Mouse (Mus musculus): ENCODE data around the gene Nxnl2. TPM values are rescaled to one million over a fixed set of nuclear protein-coding genes. Genes with fewer than 3 reads are reported as not detected.
"Not testable (repeated sequence)": the region's sequence is repeated elsewhere in the genome, so short reads cannot be mapped to it uniquely, and the experiment has no call there.

Gene Nxnl2
- total and polyA plus RNA-seq, 2 experiments: 0.06 to 0.09 TPM

DNA sequence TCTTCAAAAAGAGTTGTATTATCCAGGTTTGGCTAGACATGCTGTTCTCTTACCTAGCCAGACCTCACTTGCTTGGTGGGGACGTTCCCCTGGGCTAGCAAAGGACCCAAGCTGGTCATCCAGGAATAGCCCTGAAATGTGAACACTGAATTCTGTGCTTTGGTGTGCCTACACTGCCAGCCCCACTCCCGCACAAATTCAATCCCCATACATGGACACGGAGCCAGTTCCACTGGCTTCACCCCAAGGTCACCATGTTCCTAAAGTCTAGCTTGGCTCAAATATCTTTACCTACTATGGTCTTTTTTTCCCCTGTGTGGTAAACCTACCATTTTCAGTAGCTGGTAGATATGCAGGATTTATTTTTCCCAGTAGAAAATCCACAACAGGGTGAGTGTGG lies 26.9 kb downstream of the Nxnl2 start:
- Histone ChIP-seq H3K27ac (replicated peaks; ENCODE audit: insufficient read depth, low read depth, low read length) (no peak overlapping the region), H3K27me3 (ENCODE audit: control insufficient read depth, insufficient read depth, low read length) (peaks cover 3% of the 10 kb centered on the region), H3K36me3 (ENCODE audit: control insufficient read depth, insufficient read depth, low read length) (no peaks in the 10 kb centered on the region), H3K4me3 (ENCODE audit: insufficient read depth, low read depth, low read length) (no peak overlapping the region), H3K79me2 (ENCODE audit: control insufficient read depth, insufficient read depth, low read length) (no peaks in the 10 kb centered on the region), H3K4me1 (ENCODE audit: control insufficient read depth, insufficient read depth, low read length) (no peaks in the 10 kb centered on the region), H3K9ac (ENCODE audit: low read depth, low read length) (no peak overlapping the region)
- 76% methylated on average over 3 of the region's 3 CpGs for WGBS
- TF ChIP-seq POLR2A (IDR thresholded peaks at IDR 0.05; ENCODE audit: extremely low read depth, insufficient read depth, low read length) (no peak), CTCF (IDR thresholded peaks at IDR 0.05; ENCODE audit: low read depth, low read length) (no peak)
- DNase-seq (ENCODE audit: extremely low read depth, low read depth, low spot score): no peak

GRCm38 (mm10) chr13:51198186-51198585 lies 27.4 kb downstream of the Nxnl2 start:
- peak; percentile 3 for DNase-seq (ENCODE audit: extremely low read depth, low read depth, low spot score)
- peaks cover 3% of the 10 kb centered on the region for H3K27me3 ChIP-seq (ENCODE audit: control insufficient read depth, insufficient read depth, low read length)
- no peaks in the 10 kb centered on the region for H3K36me3 ChIP-seq (ENCODE audit: control insufficient read depth, insufficient read depth, low read length)
- no peak overlapping the region for H3K4me3 ChIP-seq (ENCODE audit: insufficient read depth, low read depth, low read length)
- no peaks in the 10 kb centered on the region for H3K79me2 ChIP-seq (ENCODE audit: control insufficient read depth, insufficient read depth, low read length)
- no peak for TF ChIP-seq POLR2A (IDR thresholded peaks at IDR 0.05; ENCODE audit: extremely low read depth, insufficient read depth, low read length)
- H3K9ac ChIP-seq (ENCODE audit: low read depth, low read length): no peak overlapping the region
- H3K4me1 ChIP-seq (ENCODE audit: control insufficient read depth, insufficient read depth, low read length): no peaks in the 10 kb centered on the region
- 75% methylated on average over 5 of the region's 5 CpGs for WGBS
- no peak overlapping the region for H3K27ac ChIP-seq (replicated peaks; ENCODE audit: insufficient read depth, low read depth, low read length)

DNA sequence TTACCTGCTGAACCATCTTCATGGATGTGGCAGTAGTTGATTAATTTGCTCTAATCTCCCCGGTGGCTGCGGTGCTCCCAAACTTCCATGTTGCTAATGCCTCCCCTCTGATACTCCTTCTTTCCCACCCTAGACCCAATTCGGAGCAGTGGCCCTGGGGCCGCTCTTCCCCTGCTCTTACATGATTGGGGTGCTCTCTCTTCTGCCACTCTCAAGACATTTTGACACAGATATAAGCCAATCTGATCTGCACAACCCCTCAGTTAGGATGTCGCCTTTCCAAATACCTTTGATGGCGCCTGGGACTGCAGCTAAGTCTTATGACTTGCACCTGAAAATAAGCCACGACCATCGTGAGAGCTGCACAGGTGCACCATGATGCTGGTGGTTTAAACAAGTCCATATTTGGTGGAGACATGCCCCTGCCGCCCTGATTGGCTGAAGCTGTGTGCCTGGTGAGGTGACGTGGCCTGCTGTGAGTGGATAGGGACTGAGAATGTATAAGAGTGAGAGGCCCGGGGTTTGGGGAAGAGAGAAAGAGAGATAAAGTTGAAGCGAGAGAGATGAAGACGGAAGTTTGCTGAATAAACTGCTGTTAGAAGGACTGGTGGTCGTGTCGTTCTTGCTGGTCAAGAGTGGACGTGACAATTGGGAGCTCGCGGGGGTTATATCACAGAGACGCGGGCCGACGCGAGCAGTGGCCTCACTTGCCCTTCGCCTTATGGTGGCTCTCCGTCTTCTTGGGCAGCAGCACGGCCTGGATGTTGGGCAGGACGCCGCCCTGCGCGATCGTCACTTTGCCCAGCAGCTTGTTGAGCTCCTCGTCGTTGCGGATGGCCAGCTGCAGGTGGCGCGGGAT lies 31.4 kb downstream of the Nxnl2 start:
- not testable (repeated sequence) for H3K27me3 ChIP-seq (ENCODE audit: control insufficient read depth, insufficient read depth, low read length); H3K4me3 ChIP-seq (ENCODE audit: insufficient read depth, low read depth, low read length); H3K9ac ChIP-seq (ENCODE audit: low read depth, low read length); H3K79me2 ChIP-seq (ENCODE audit: control insufficient read depth, insufficient read depth, low read length); H3K4me1 ChIP-seq (ENCODE audit: control insufficient read depth, insufficient read depth, low read length); DNase-seq (ENCODE audit: extremely low read depth, low read depth, low spot score); H3K27ac ChIP-seq (replicated peaks; ENCODE audit: insufficient read depth, low read depth, low read length); H3K36me3 ChIP-seq (ENCODE audit: control insufficient read depth, insufficient read depth, low read length)
- WGBS: 45% methylated on average over 32 of the region's 36 CpGs

DNA sequence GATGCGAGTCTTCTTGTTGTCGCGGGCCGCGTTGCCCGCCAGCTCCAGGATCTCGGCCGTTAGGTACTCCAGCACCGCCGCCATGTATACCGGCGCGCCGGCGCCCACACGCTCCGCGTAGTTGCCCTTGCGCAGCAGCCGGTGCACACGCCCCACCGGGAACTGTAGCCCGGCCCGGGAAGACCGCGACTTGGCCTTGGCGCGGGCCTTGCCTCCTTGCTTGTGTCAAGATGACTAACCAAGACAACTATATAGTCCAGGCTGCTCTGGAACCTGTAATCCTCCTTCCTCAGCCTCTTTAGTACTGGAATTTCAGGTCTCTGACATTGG lies 32.0 kb downstream of the Nxnl2 start:
- 0 out of 2 replicates have a peak, but pooled peaks have one; percentile 16 for TF ChIP-seq CTCF (IDR thresholded peaks at IDR 0.05; ENCODE audit: low read depth, low read length)
- not testable (repeated sequence) for H3K27ac ChIP-seq (replicated peaks; ENCODE audit: insufficient read depth, low read depth, low read length); H3K36me3 ChIP-seq (ENCODE audit: control insufficient read depth, insufficient read depth, low read length); H3K79me2 ChIP-seq (ENCODE audit: control insufficient read depth, insufficient read depth, low read length); DNase-seq (ENCODE audit: extremely low read depth, low read depth, low spot score); H3K4me1 ChIP-seq (ENCODE audit: control insufficient read depth, insufficient read depth, low read length); H3K9ac ChIP-seq (ENCODE audit: low read depth, low read length); H3K27me3 ChIP-seq (ENCODE audit: control insufficient read depth, insufficient read depth, low read length)
- 0 out of 2 replicates have a peak overlapping the region, but pooled peaks have one; percentile 30 for H3K4me3 ChIP-seq (ENCODE audit: insufficient read depth, low read depth, low read length)
- WGBS: 7% methylated on average over 28 of the region's 28 CpGs

- 95% methylated on average over 8 of the region's 8 CpGs for WGBS
- no peak for DNase-seq (ENCODE audit: extremely low read depth, low read depth, low spot score)
- Histone ChIP-seq H3K9ac (ENCODE audit: low read depth, low read length) (no peak overlapping the region), H3K79me2 (ENCODE audit: control insufficient read depth, insufficient read depth, low read length) (no peaks in the 10 kb centered on the region), H3K27ac (replicated peaks; ENCODE audit: insufficient read depth, low read depth, low read length) (no peak overlapping the region), H3K4me3 (ENCODE audit: insufficient read depth, low read depth, low read length) (no peak overlapping the region), H3K36me3 (ENCODE audit: control insufficient read depth, insufficient read depth, low read length) (no peaks in the 10 kb centered on the region), H3K4me1 (ENCODE audit: control insufficient read depth, insufficient read depth, low read length) (no peaks in the 10 kb centered on the region), H3K27me3 (ENCODE audit: control insufficient read depth, insufficient read depth, low read length) (peaks cover 3% of the 10 kb centered on the region)
- TF ChIP-seq CTCF (IDR thresholded peaks at IDR 0.05; ENCODE audit: low read depth, low read length): no peak
- TF ChIP-seq POLR2A (IDR thresholded peaks at IDR 0.05; ENCODE audit: extremely low read depth, insufficient read depth, low read length): no peak
These were observed 32.6 kb downstream of the Nxnl2 start for GRCm38 (mm10) chr13:51203467-51203866.

DNA sequence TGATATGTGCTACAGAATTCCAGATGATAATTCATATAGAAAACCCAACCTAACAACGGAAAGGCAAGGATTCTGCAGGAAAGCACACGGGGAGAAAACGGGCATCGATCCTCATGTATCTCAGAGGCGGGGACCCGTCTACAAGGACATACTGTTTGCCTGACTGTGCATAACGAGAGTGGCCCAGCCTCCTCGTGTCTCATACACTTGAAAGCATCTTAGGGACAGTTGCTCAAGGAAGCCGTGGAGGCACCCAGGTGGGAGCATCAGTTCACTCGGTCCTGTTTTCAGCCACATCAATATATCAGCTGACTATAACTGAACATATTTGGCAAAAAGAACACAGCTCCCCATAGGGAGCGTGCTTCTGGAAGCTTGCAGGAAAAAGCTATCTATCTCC lies 33.3 kb downstream of the Nxnl2 start:
- not testable (repeated sequence) for H3K27me3 ChIP-seq (ENCODE audit: control insufficient read depth, insufficient read depth, low read length); H3K79me2 ChIP-seq (ENCODE audit: control insufficient read depth, insufficient read depth, low read length); H3K27ac ChIP-seq (replicated peaks; ENCODE audit: insufficient read depth, low read depth, low read length); H3K9ac ChIP-seq (ENCODE audit: low read depth, low read length); H3K4me3 ChIP-seq (ENCODE audit: insufficient read depth, low read depth, low read length); H3K36me3 ChIP-seq (ENCODE audit: control insufficient read depth, insufficient read depth, low read length); DNase-seq (ENCODE audit: extremely low read depth, low read depth, low spot score); H3K4me1 ChIP-seq (ENCODE audit: control insufficient read depth, insufficient read depth, low read length)
- 93% methylated on average over 11 of the region's 11 CpGs for WGBS

All from liver, adult 2 months (tissue).